Mouse (Mus musculus) MEL (cell line): Measurements from ENCODE around the gene Mcidas. TPM values are rescaled to one million over a fixed set of nuclear protein-coding genes. Genes with fewer than 3 reads are reported as not detected.

Experiments used
- DNase-seq: peaks from one replicate; pipeline ENCODE4 v3.0.0; 2011; ENCODE audit warnings: low read depth, low spot score
- H3K27ac ChIP-seq: 2 replicates; pipeline ENCODE4 v1.5.1; 2012; ENCODE audit warnings: low read depth, mild to moderate bottlenecking, control low read depth, low read length, moderate library complexity; ENCODE audit not compliant: control insufficient read depth
- H3K27me3 ChIP-seq, 2 experiments: fragments of 150-350 bp in 1 of 2; sonication (generic) in 1 of 2; 2 replicates each; pipeline ENCODE4 v1.6.1; 2012; ENCODE audit warnings: low read length in 2 of 2, mild to moderate bottlenecking in 2 of 2, improper control_type of control experiment in 1 of 2, moderate library complexity in 1 of 2; ENCODE audit not compliant: insufficient read depth in 2 of 2, control insufficient read depth in 1 of 2
- H3K36me3 ChIP-seq, 2 experiments: 2 replicates each; pipeline ENCODE4 v1.6.1; 2012 to 2014; ENCODE audit warnings: low read length in 2 of 2, improper control_type of control experiment in 1 of 2, inconsistent platforms in 1 of 2, mild to moderate bottlenecking in 1 of 2; ENCODE audit not compliant: insufficient read depth in 2 of 2, control insufficient read depth in 1 of 2
- H3K4me1 ChIP-seq, 2 experiments: fragments of 150-350 bp in 1 of 2; sonication (generic) in 1 of 2; 2 replicates each; pipeline ENCODE4 v1.6.1; 2012; ENCODE audit warnings: low read length in 2 of 2, improper control_type of control experiment in 1 of 2, mild to moderate bottlenecking in 1 of 2; ENCODE audit not compliant: insufficient read depth in 2 of 2, control insufficient read depth in 1 of 2
- H3K4me3 ChIP-seq, 2 experiments: fragments of 150-350 bp in 1 of 2; sonication (generic) in 1 of 2; 2 replicates each; pipeline ENCODE4 v1.5.1; 2012; ENCODE audit warnings: low read depth in 2 of 2, low read length in 2 of 2, mild to moderate bottlenecking in 2 of 2, moderate library complexity in 2 of 2, control low read depth in 1 of 2, improper control_type of control experiment in 1 of 2; ENCODE audit not compliant: control insufficient read depth in 1 of 2, insufficient read depth in 1 of 2
- H3K79me2 ChIP-seq: 2 replicates; pipeline ENCODE4 v1.6.1; 2012; ENCODE audit warnings: mild to moderate bottlenecking, low read length, moderate library complexity; ENCODE audit not compliant: control insufficient read depth, poor library complexity, insufficient read depth
- H3K9ac ChIP-seq: 2 replicates; pipeline ENCODE4 v1.6.1; 2012; ENCODE audit warnings: low read depth, mild to moderate bottlenecking, control low read depth, low read length, moderate library complexity; ENCODE audit not compliant: control insufficient read depth, poor library complexity, severe bottlenecking
- H3K9me3 ChIP-seq: fragments of 150-350 bp; sonication (generic); replicated peaks from 2 replicates; pipeline ENCODE4 v1.6.1; 2012; ENCODE audit warnings: mild to moderate bottlenecking, low read length, improper control_type of control experiment, moderate library complexity; ENCODE audit not compliant: insufficient read depth
- BHLHE40 ChIP-seq: IDR thresholded peaks from 2 replicates; pipeline ENCODE4 v1.6.1; 2012; ENCODE audit warnings: low read depth, mild to moderate bottlenecking, inconsistent platforms, low read length, improper control_type of control experiment, borderline replicate concordance
- CHD1 ChIP-seq: IDR thresholded peaks from 2 replicates; pipeline ENCODE4 v1.6.1; 2012; ENCODE audit warnings: low read depth, mild to moderate bottlenecking, inconsistent platforms, low read length, improper control_type of control experiment
- E2F4 ChIP-seq: IDR thresholded peaks from 2 replicates; pipeline ENCODE4 v1.6.1; 2011; ENCODE audit warnings: low read depth, low read length, improper control_type of control experiment, borderline replicate concordance
- ELF1 ChIP-seq: IDR thresholded peaks from 2 replicates; pipeline ENCODE4 v1.6.1; 2014; ENCODE audit warnings: low read depth, mild to moderate bottlenecking, inconsistent platforms, low read length, improper control_type of control experiment, moderate library complexity
- GATA1 ChIP-seq: IDR thresholded peaks from 2 replicates; pipeline ENCODE4 v1.6.1; 2011; ENCODE audit warnings: low read depth, low read length, improper control_type of control experiment
- HCFC1 ChIP-seq: IDR thresholded peaks from 2 replicates; pipeline ENCODE4 v1.6.1; 2012; ENCODE audit warnings: low read depth, mild to moderate bottlenecking, inconsistent platforms, low read length, improper control_type of control experiment, moderate library complexity
- JUND ChIP-seq: IDR thresholded peaks from 2 replicates; pipeline ENCODE4 v1.6.1; 2011; ENCODE audit warnings: low read depth, mild to moderate bottlenecking, improper control_type of control experiment, low read length
- KAT2A ChIP-seq: conservative IDR thresholded peaks from 2 replicates; pipeline ENCODE4 v1.6.1; 2012; ENCODE audit warnings: low read depth, low read length, improper control_type of control experiment, inconsistent platforms
- MAFK ChIP-seq: IDR thresholded peaks from 2 replicates; pipeline ENCODE4 v1.6.1; 2011; ENCODE audit warnings: low read depth, mild to moderate bottlenecking, low read length, improper control_type of control experiment, borderline replicate concordance
- MAZ ChIP-seq: IDR thresholded peaks from 2 replicates; pipeline ENCODE4 v1.6.1; 2012; ENCODE audit warnings: low read depth, mild to moderate bottlenecking, inconsistent platforms, low read length, improper control_type of control experiment
- MEF2A ChIP-seq: IDR thresholded peaks from 2 replicates; pipeline ENCODE4 v1.6.1; 2014; ENCODE audit warnings: low read depth, mild to moderate bottlenecking, inconsistent platforms, low read length, improper control_type of control experiment; ENCODE audit not compliant: poor library complexity, insufficient replicate concordance, severe bottlenecking; ENCODE audit errors: extremely low read depth
- MXI1 ChIP-seq: IDR thresholded peaks from 2 replicates; pipeline ENCODE4 v1.6.1; 2011; ENCODE audit warnings: mild to moderate bottlenecking, low read depth, low read length, improper control_type of control experiment
- MYC ChIP-seq: IDR thresholded peaks from 2 replicates; pipeline ENCODE4 v1.6.1; 2011; ENCODE audit warnings: low read depth, mild to moderate bottlenecking, low read length, improper control_type of control experiment, moderate library complexity
- POLR2AphosphoS5 ChIP-seq: IDR thresholded peaks from 2 replicates; pipeline ENCODE4 v1.6.1; 2012; ENCODE audit warnings: low read depth, borderline replicate concordance, mild to moderate bottlenecking, inconsistent platforms, low read length, moderate library complexity, mixed read lengths
- RCOR1 ChIP-seq: IDR thresholded peaks from 2 replicates; pipeline ENCODE4 v1.6.1; 2012; ENCODE audit warnings: low read depth, mild to moderate bottlenecking, inconsistent platforms, low read length, improper control_type of control experiment
- SMC3 ChIP-seq: IDR thresholded peaks from 2 replicates; pipeline ENCODE4 v1.6.1; 2011; ENCODE audit warnings: low read depth, low read length, improper control_type of control experiment
- TAL1 ChIP-seq: IDR thresholded peaks from 2 replicates; pipeline ENCODE4 v1.6.1; 2012; ENCODE audit warnings: mild to moderate bottlenecking, inconsistent platforms, low read length, moderate library complexity, mixed read lengths
- TBP ChIP-seq: IDR thresholded peaks from 2 replicates; pipeline ENCODE4 v1.8.0; 2011; ENCODE audit warnings: low read depth, low read length, improper control_type of control experiment
- USF1 ChIP-seq: IDR thresholded peaks from 2 replicates; pipeline ENCODE4 v1.6.1; 2014; ENCODE audit warnings: low read depth, mild to moderate bottlenecking, inconsistent platforms, low read length, improper control_type of control experiment, moderate library complexity
- ZC3H11A ChIP-seq: IDR thresholded peaks from 2 replicates; pipeline ENCODE4 v1.6.1; 2012; ENCODE audit warnings: low read depth, mild to moderate bottlenecking, inconsistent platforms, low read length, improper control_type of control experiment
- ZKSCAN1 ChIP-seq: IDR thresholded peaks from 2 replicates; pipeline ENCODE4 v1.6.1; 2012; ENCODE audit warnings: low read depth, mild to moderate bottlenecking, inconsistent platforms, low read length, improper control_type of control experiment, moderate library complexity
- ZNF384 ChIP-seq: IDR thresholded peaks from 2 replicates; pipeline ENCODE4 v1.6.1; 2012; ENCODE audit warnings: low read depth, mild to moderate bottlenecking, inconsistent platforms, low read length, improper control_type of control experiment
- polyA plus RNA-seq, 2 experiments: library from polyadenylated mRNA; stranded (reverse) in 1 of 2; unstranded in 1 of 2; fragments of >175 nt in 1 of 2; fragments of >200 nt in 1 of 2; gene quantifications; 2 replicates each; pipeline versions ENCODE4 v1.2.1 to v1.2.4; 2012; ENCODE audit warnings: low replicate concordance in 2 of 2, low read depth in 1 of 2; ENCODE audit not compliant: insufficient read length in 2 of 2, insufficient read depth in 1 of 2, missing spikeins in 1 of 2
- total RNA-seq: library from RNA; depleted of rRNA; stranded (reverse); fragments of 300-350 nt; gene quantifications from 2 replicates; pipeline ENCODE4 v1.2.3, GENCODE M21; 2012

Mcidas gene
- total and polyA plus RNA-seq, 3 experiments = not detected

DNA sequence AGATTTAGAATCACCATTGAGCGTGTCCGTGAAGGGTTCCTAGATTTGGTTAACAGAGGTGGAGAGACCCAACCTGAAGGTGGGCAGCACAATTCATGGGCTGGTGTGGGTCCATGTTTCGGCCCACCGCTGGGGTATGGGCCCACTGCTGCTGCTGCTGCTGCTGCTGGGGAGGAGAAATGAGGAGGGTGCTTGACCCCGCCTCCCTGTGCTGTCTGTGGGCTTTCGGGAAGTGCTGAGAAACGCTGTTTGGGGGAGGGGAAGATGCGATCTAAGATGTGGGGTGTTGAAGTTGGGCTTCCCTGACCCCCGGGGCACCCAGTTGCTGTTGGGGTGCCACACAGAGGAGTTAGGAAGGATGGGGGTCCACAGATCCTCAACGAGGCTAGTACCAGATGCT is 16.9 kb upstream of the Mcidas start:
- H3K27me3 ChIP-seq = 0 out of 4 replicates have a peak, but pooled peaks cover 0 to 3% of the 10 kb centered on the region in 2 experiments
- no peaks in the 10 kb centered on the region for H3K79me2 ChIP-seq

DNA sequence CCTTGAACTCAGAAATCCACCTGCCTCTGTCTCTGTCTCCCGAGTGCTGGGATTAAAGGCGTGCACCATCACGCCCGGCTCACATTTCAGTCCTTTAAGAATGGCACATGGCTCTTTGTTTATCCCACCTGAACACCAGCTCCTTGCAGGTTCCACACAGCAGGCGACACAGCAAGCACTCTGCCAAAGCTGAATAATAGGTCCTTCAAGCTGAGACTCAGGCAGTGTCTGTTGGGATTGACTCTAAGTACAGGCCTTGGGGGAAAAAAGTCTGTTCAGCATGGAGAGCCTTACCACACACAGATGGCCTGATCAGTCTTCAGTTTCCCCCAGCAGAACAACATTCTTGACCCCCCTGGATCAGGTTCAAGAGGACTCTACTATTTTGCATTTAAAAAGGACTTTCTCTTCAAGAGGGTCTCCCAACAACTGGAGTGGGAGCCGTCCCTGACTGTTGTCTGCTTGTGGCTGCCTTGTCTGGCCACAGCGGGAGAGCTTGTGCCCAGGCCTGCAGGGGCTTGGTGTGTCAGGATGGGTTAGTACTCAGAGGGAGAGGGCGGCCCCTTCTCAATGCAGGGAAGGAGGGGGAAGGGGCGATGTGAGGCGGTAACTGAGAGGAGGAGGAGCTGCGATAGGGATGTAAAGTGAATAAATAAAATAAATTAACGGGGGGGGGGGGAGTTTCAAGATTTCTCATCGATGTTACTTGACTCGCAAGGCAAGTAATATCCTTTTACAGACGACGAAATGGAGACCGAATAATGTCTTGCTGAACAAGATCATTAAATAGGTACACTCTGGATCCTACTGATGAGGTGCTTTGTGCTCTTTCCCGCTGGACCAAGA is 7.8 kb upstream of the Mcidas start:
- no peak overlapping the region for H3K4me3 ChIP-seq

More for the DNA sequence above, 16.9 kb upstream of the Mcidas start:
- Histone ChIP-seq H3K4me1 (no peaks in the 10 kb centered on the region), H3K9ac (no peak overlapping the region), H3K27ac (no peak overlapping the region), H3K9me3 (no peaks in the 10 kb centered on the region), H3K36me3 (no peaks in the 10 kb centered on the region), H3K4me3 (peak overlapping the region; percentile 33 to 37; a peak in 3 of 4 replicates)
- peak; percentile 42 for DNase-seq
- TF ChIP-seq POLR2AphosphoS5 (no peak), E2F4 (no peak), MXI1 (no peak), HCFC1 (no peak), ZNF384 (no peak), TBP (no peak), ZC3H11A (no peak), JUND (no peak), CHD1 (no peak), MEF2A (no peak), GATA1 (no peak), MAFK (no peak), TAL1 (no peak)

More for the DNA sequence above, 7.8 kb upstream of the Mcidas start:
- no peaks in the 10 kb centered on the region for H3K27me3 ChIP-seq
- H3K27ac ChIP-seq = no peak overlapping the region
- no peak for TF ChIP-seq MYC
- no peak for TF ChIP-seq USF1
- no peak for TF ChIP-seq HCFC1
- TF ChIP-seq BHLHE40 = no peak
- TF ChIP-seq MAFK = no peak
- TF ChIP-seq KAT2A = no peak
- TF ChIP-seq RCOR1 = no peak
- no peak for TF ChIP-seq SMC3
- TF ChIP-seq MEF2A = no peak
- no peak for TF ChIP-seq ELF1
- TF ChIP-seq POLR2AphosphoS5 = no peak
- no peak for TF ChIP-seq ZKSCAN1
- no peak for TF ChIP-seq MAZ
- H3K9me3 ChIP-seq = no peaks in the 10 kb centered on the region
- H3K36me3 ChIP-seq = no peaks in the 10 kb centered on the region
- H3K4me1 ChIP-seq = no peaks in the 10 kb centered on the region; a peak in 1 of 4 replicates
- H3K9ac ChIP-seq = no peak overlapping the region
- DNase-seq = no peak
- no peaks in the 10 kb centered on the region for H3K79me2 ChIP-seq
